Mouse (Mus musculus) hindbrain, embryonic 16.5 days (tissue): Measurements from ENCODE around the gene Rab3d. TPM values are rescaled to one million over a fixed set of nuclear protein-coding genes. Genes with fewer than 3 reads are reported as not detected.
"Not testable (repeated sequence)": the region's sequence is repeated elsewhere in the genome, so short reads cannot be mapped to it uniquely, and the experiment has no call there.

ENCODE experiments used
- ATAC-seq: fragments of 200-750 bp; cut with Nextera tagmentation; 2 replicates; pipeline ENCODE4 v1.8.0; 2017; ENCODE audit warnings: moderate TSS enrichment, moderate library complexity
- H3K27ac ChIP-seq: fragments of 300-500 bp; sonication (generic); 2 replicates; pipeline ENCODE4 v1.5.1; 2014; ENCODE audit warnings: low read depth, mild to moderate bottlenecking, control low read depth, low read length, moderate library complexity
- H3K27me3 ChIP-seq: fragments of 300-500 bp; sonication (generic); replicated peaks from 2 replicates; pipeline ENCODE4 v1.6.1; 2014; ENCODE audit warnings: low read length; ENCODE audit not compliant: control insufficient read depth, insufficient read depth
- H3K36me3 ChIP-seq: fragments of 300-500 bp; sonication (generic); 2 replicates; pipeline ENCODE4 v1.6.1; 2014; ENCODE audit warnings: mild to moderate bottlenecking, low read length, moderate library complexity, mixed read lengths; ENCODE audit not compliant: control insufficient read depth, insufficient read depth
- H3K4me1 ChIP-seq: fragments of 300-500 bp; sonication (generic); 2 replicates; pipeline ENCODE4 v1.6.1; 2014; ENCODE audit warnings: low read depth, low read length; ENCODE audit not compliant: control insufficient read depth, insufficient read depth
- H3K4me2 ChIP-seq: fragments of 300-500 bp; sonication (generic); 2 replicates; pipeline ENCODE4 v1.6.1; 2014; ENCODE audit warnings: mild to moderate bottlenecking, low read length, control low read depth, moderate library complexity
- H3K4me3 ChIP-seq: fragments of 300-500 bp; sonication (generic); 2 replicates; pipeline ENCODE4 v1.5.1; 2014; ENCODE audit warnings: mild to moderate bottlenecking, low read length, control low read depth, moderate library complexity
- H3K9ac ChIP-seq: fragments of 300-500 bp; sonication (generic); 2 replicates; pipeline ENCODE4 v1.6.1; 2014; ENCODE audit warnings: low read depth, mild to moderate bottlenecking, control low read depth, low read length, moderate library complexity
- H3K9me3 ChIP-seq: fragments of 300-500 bp; sonication (generic); 2 replicates; pipeline ENCODE4 v1.6.1; 2014; ENCODE audit warnings: mild to moderate bottlenecking, low read length, moderate library complexity; ENCODE audit not compliant: control insufficient read depth
- WGBS: fragments of 180-500 bp; shearing (Covaris S2); extraction: QIAGEN DNeasy Blood & Tissue Kit; methylation state at CpG from one replicate; pipeline ENCODE4 v1.1.7; 2014; 5-methylcytosine and 5-hydroxymethylcytosine counted together
- polyA plus RNA-seq: library from polyadenylated mRNA; unstranded; fragments of >200 nt; fragmentation: Nextera tagmentation; extraction: Ambion mirVana; gene quantifications from 2 replicates; pipeline ENCODE4 v1.2.1, GENCODE M21; 2015

Gene Rab3d
- polyA plus RNA-seq, 1 experiment from 2014 or later: 23.6 TPM

DNA sequence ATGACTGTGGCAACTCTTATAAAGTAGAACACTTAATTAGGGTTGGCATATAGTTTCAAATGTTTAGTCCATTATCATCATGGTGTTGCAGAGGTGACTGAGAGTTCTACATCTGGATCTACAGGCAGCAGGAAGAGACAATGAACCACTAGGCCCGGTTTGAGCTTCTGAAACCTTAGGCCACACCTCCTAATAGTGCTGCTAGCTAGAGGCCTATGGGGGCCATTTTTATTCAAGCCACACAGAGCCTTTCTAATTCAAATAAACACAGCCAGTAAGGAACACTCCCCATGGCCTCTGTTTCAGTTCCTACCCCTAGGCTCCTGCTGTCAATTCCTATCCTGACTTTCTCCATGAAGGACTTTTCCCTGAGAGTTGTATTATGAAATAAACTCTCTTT is 55.8 kb downstream of the Rab3d start:
- 80% methylated on average over 1 of the region's 1 CpGs for WGBS
- Histone ChIP-seq H3K36me3 (no peaks in the 10 kb centered on the region), H3K27me3 (no peaks in the 10 kb centered on the region), H3K4me2 (no peak overlapping the region), H3K9ac (no peak overlapping the region), H3K4me3 (no peak overlapping the region), H3K4me1 (no peaks in the 10 kb centered on the region), H3K9me3 (no peaks in the 10 kb centered on the region; the same call in 1 of the 2 replicates), H3K27ac (no peak overlapping the region)
- no peak for ATAC-seq

- H3K4me2 ChIP-seq, H3K4me1 ChIP-seq, H3K27ac ChIP-seq, ATAC-seq, H3K27me3 ChIP-seq, H3K9ac ChIP-seq, H3K36me3 ChIP-seq, H3K9me3 ChIP-seq, H3K4me3 ChIP-seq: not testable (repeated sequence)
- WGBS: 62% methylated on average over 6 of the region's 6 CpGs
Observed at GRCm38 (mm10) chr9:21860349-21860748, 57.6 kb downstream of the Rab3d start.

GRCm38 (mm10) chr9:21859606-21860005 is 58.4 kb downstream of the Rab3d start:
- Histone ChIP-seq H3K36me3 (no peaks in the 10 kb centered on the region), H3K9me3 (no peaks in the 10 kb centered on the region; the same call in 1 of the 2 replicates), H3K27me3 (no peaks in the 10 kb centered on the region), H3K4me2 (no peak overlapping the region), H3K4me3 (no peak overlapping the region), H3K9ac (no peak overlapping the region), H3K27ac (no peak overlapping the region), H3K4me1 (no peaks in the 10 kb centered on the region)
- no peak for ATAC-seq
- WGBS: 88% methylated on average over 3 of the region's 3 CpGs

- ATAC-seq: no peak
- H3K4me1 ChIP-seq: no peaks in the 10 kb centered on the region
- no peaks in the 10 kb centered on the region for H3K27me3 ChIP-seq
- no peak overlapping the region for H3K4me2 ChIP-seq
- H3K9me3 ChIP-seq: no peaks in the 10 kb centered on the region; the same call in 1 of the 2 replicates
- 79% methylated on average over 6 of the region's 6 CpGs for WGBS
- no peak overlapping the region for H3K9ac ChIP-seq
- H3K36me3 ChIP-seq: no peaks in the 10 kb centered on the region
- H3K27ac ChIP-seq: no peak overlapping the region
- no peak overlapping the region for H3K4me3 ChIP-seq
Observed at GRCm38 (mm10) chr9:21858084-21858483, 59.9 kb downstream of the Rab3d start.

DNA sequence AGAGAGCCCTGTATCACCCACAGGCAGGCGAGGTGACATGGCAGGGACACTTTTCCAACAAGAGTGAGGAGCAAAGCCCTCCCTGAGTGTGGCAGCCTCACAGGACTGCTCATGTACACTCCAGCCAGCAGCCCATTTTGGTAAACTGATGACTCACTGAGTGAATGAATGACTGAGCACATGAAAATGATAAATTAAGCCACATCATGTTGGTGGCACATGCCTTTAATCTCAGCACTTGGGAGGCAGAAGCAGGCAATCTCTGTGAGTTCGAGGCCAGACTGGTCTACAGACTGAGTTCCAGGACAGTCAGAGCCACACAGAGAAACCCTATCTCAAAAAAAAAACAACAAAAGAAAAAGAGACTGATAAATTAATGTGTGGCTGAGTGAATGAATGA is 60.5 kb downstream of the Rab3d start:
- WGBS: 80% methylated on average over 2 of the region's 2 CpGs
- H3K27me3 ChIP-seq: no peaks in the 10 kb centered on the region

More for the DNA sequence above, 60.5 kb downstream of the Rab3d start:
- Histone ChIP-seq H3K27ac (no peak overlapping the region), H3K4me2 (no peak overlapping the region), H3K36me3 (no peaks in the 10 kb centered on the region), H3K4me1 (no peaks in the 10 kb centered on the region), H3K4me3 (no peak overlapping the region), H3K9me3 (no peaks in the 10 kb centered on the region; the same call in 1 of the 2 replicates), H3K9ac (no peak overlapping the region)
- ATAC-seq: no peak

Other genes starting within 250 kb of the Rab3d start
- gene Ldlr, start 194.7 kb downstream of the Rab3d start, polyA plus RNA-seq: 15.6 and 17.5 TPM in 2 replicates
- 21.2 and 26.0 TPM in 2 replicates for gene Spc24, start 157.9 kb downstream of the Rab3d start, polyA plus RNA-seq
- gene Kank2, start 119.4 kb downstream of the Rab3d start, polyA plus RNA-seq: 3.9 and 4.7 TPM in 2 replicates
- gene Angptl8, start 82.7 kb downstream of the Rab3d start, polyA plus RNA-seq: 0.25 and 0.66 TPM in 2 replicates
- 16.0 and 17.3 TPM in 2 replicates for gene Dock6, start 65.6 kb downstream of the Rab3d start, polyA plus RNA-seq
- 9.7 and 9.8 TPM in 2 replicates for gene Ccdc159, start 9.3 kb upstream of the Rab3d start, polyA plus RNA-seq
- gene Tmem205, start 9.4 kb upstream of the Rab3d start, polyA plus RNA-seq: 56.5 and 61.0 TPM in 2 replicates
- gene Plppr2, start 18.8 kb upstream of the Rab3d start, polyA plus RNA-seq: 106 and 115 TPM in 2 replicates
- 8.1 and 8.7 TPM in 2 replicates for gene Swsap1, start 37.6 kb upstream of the Rab3d start, polyA plus RNA-seq
- 1.2 and 1.4 TPM in 2 replicates for gene Epor, start 45.3 kb upstream of the Rab3d start, polyA plus RNA-seq
- 2.0 and 2.1 TPM in 2 replicates for gene Rgl3, start 71.3 kb upstream of the Rab3d start, polyA plus RNA-seq
- gene Ccdc151, start 84.4 kb upstream of the Rab3d start, polyA plus RNA-seq: 5.9 and 6.4 TPM in 2 replicates
- gene Prkcsh, start 84.6 kb upstream of the Rab3d start, polyA plus RNA-seq: 93.7 and 97.3 TPM in 2 replicates
- gene Elavl3, start 133.8 kb upstream of the Rab3d start, polyA plus RNA-seq: 77.8 and 80.4 TPM in 2 replicates
- not detected in 2 replicates for gene Gm49318, start 153.1 kb upstream of the Rab3d start, polyA plus RNA-seq
- 16.6 and 16.7 TPM in 2 replicates for gene Zfp653, start 153.2 kb upstream of the Rab3d start, polyA plus RNA-seq
- gene Ecsit, start 167.2 kb upstream of the Rab3d start, polyA plus RNA-seq: 60.9 and 62.3 TPM in 2 replicates
- 0.93 and 1.4 TPM in 2 replicates for gene Cnn1, start 181.0 kb upstream of the Rab3d start, polyA plus RNA-seq
- gene Elof1, start 199.0 kb upstream of the Rab3d start, polyA plus RNA-seq: 192 TPM in 2 replicates
- gene Acp5, start 217.5 kb upstream of the Rab3d start, polyA plus RNA-seq: 0.49 and 1.5 TPM in 2 replicates
- 89.8 and 97.6 TPM in 2 replicates for gene Pigyl, start 238.7 kb upstream of the Rab3d start, polyA plus RNA-seq